Mouse (Mus musculus): ENCODE data around the gene Tlk2.

DNA sequence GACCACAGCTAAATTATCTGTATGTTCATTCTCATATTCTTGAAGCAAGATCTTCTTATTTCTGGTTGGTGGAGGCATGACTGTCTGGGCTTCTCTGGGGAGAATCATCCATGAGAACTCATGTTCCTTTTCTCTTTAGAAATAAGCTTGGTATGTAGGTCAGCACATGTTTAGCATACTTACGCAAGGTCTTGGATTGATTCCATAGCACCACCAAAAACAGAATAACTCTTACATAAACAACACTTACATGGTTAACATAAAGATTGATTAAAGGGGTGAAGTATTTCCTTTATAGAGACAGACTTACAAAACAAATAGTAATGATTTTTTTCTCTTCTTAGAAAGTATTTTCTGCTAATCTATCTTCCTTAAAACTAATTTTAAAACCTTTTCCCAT, 67.8 kb downstream of the Tlk2 start:
- TF ChIP-seq EP300 (optimal IDR thresholded peaks at IDR 0.05) = no peak
- no peak for TF ChIP-seq CTCF (IDR thresholded peaks at IDR 0.05; ENCODE audit: low read depth)
